Mouse (Mus musculus) adrenal gland, postnatal 10 days (tissue): ENCODE results near the gene Ggt5. TPM values are rescaled to one million over a fixed set of nuclear protein-coding genes. Genes with fewer than 3 reads are reported as not detected.

Source experiments
- DNase-seq: peaks from one replicate; pipeline ENCODE4 v3.0.0; 2021; ENCODE audit warnings: mixed read lengths
- total RNA-seq, 2 experiments: library from RNA; stranded (reverse); gene quantifications; 2 replicates each; pipeline ENCODE4 v1.2.3; 2021

The Ggt5 gene
- total RNA-seq, 2 experiments from 2014 or later = 7.3 to 8.3 TPM

DNA sequence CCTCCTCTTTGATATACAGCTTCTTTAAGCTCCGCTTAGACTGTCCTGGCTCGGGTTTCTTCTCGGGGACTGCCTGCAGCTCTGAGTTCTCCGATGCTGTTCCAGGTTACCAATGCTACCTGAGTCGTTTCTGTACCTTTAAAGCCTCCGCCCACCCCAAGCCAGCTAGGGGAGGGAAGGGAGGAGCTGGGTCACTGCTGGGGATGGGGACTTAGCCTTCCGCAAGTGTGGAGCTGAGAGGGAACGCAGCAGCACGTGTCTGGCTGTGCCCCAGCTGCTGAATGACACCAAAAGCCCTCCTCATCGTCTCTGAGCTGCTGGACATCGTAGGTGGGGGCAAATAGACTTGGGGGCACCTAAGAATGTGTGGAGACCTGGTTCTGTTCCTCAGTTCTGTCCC is 20.7 kb upstream of the Ggt5 start:
- DNase-seq = no peak

DNA sequence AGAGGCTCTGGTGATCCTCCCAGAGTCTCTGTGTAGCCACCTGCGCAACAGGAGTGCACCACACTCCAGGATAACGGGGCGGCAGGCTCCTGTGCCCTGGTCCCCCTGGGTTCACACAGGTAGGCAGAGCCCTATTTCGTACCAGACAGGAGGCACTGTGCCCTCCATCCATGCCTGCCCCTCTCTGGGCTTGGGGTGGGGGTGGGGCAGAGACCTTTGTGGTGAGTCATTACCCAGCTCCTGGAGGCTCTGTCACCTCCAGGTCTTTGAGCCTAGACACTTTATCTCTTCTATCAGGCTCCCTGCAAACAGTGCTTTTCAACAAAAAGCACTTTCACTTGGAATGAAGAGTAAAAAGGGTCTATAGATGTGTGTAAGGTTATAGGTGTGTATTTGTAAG is 20.3 kb upstream of the Ggt5 start:
- DNase-seq = no peak

DNA sequence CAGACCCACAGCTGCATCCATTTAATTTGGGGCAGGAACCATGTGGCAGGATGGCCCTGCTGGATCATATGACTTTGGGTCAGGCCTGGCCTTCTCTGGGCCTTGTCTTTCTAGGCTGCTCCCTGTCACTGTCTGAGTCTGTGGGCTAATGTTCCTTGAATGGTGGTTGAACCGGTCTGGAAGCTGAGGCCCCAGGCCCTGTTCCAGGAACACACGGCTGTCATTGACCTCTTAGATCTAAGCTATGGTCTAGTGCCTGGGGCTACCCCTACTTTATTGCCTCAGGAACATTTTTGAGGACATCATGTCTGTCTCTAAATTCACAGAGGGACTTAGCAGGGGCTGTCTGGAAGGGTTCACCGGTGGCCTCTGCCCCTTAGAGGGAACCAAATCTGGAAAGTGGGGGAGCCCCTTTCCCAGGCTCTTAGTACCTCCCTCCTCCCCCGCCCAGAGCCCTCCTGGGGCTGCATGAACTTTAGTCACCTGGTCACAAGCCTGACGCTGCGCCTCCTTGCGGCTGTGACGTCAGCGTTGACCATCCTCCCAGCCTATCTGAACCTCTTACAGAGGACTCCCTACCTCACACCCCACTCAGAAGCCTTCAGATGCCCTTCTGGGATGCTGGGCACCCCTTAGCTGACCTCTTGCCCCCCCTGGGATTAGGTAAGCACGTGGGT is 18.0 kb upstream of the Ggt5 start:
- DNase-seq = no peak

DNA sequence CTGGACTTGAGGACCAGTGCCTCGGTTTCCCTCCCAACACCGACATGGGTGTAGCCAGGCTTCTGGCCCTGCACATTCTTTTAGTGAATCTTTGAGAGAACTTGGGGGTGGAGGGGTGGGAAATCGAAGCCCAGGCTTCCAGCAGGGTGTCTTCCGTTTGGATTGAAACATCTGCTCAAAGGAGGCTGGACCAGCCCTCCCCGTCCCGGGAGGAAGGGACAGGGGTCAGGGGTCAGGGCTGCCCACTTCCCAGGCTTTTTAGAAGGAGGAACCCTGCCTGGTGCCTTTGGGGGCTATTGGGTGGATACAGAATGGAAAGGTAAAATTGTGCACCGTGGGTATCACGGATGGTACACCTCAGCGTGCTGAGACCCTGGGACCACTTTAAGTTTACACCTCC is 17.2 kb upstream of the Ggt5 start:
- DNase-seq = no peak

DNA sequence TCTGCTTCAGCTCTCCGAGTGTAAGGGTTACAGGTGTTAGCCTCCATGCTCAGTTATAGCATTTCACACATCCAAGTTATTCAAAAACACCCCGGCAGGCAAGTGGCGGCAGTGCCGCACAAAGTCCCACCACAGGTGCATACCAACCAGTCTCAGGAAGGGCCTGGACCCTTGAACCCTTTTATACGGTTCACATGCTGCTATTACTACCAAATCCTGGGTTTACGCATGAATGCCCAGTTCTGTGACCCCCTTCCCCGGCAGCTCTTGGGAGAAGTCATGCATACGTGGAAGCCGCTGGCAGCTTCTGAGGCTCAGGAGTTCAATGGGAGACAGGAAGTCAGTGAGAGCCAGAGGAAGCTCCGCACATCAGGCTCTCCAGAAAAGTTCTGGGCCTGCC is 16.0 kb upstream of the Ggt5 start:
- no peak for DNase-seq

DNA sequence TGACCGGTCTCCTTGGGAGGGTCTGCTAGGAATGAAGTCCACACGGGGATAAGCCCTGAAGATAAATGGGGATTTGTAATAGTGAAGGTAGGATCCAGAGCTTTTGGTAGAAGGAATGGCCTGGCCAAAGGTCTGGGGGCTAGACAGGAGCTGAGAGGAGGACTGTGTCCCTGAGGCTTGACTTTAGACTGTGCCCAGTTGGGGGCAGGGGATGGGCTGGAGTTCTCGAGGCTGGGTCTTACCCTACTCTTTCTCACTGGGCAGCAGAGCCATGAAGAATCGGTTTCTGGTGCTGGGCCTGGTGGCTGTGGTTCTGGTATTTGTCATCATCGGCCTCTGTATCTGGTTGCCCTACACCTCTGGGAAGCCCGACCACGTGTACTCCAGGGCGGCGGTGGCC is 15.2 kb upstream of the Ggt5 start:
- no peak for DNase-seq

DNA sequence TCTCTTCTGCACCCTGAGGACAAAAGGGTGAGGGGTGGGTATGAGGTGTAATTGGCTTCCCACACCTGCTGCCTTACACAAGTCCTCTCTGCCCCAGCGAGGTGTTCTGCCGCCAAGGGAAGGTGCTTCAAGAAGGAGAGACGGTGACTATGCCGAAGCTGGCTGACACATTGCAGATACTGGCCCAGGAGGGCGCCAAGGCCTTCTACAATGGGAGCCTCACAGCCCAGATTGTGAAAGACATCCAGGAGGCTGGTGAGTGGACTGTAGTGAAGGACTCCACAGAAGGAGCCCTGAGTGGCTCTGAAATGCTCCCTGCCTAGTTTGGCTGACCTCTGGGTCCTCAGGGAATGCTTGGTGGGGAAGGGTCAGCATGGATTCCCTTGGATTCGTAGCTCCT is 10.0 kb upstream of the Ggt5 start:
- no peak for DNase-seq

DNA sequence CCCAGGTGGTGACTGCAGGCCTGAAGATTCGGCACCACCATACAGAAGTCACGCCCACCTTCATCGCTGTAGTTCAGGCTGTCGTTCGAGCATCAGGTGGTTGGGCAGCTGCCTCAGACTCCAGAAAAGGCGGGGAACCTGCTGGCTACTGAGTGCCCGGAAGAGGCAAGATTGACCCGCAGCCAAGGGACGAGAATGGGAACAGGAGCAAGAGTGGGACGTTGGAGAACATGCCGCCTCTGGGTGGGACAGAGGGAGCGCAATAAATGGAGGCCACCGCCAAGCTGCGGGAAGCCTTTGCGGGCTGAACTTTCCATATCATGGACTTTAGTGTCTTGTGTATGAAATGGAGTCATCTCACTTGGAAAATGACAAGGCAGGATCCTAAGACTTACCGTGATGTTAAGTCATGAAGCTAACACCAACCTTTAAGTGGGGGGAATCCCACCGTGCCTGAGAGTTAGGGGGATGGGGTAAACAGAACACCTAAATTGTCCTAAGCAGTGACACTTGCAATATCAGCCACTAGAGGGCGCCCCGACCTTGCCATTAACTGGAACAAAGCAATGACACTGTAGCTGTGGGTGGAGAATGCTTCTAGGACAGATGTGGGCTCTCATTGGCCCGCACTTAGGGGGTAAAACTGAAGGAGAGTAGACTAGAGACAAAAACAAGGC is 3.1 kb upstream of the Ggt5 start:
- peak; percentile 93 for DNase-seq

DNA sequence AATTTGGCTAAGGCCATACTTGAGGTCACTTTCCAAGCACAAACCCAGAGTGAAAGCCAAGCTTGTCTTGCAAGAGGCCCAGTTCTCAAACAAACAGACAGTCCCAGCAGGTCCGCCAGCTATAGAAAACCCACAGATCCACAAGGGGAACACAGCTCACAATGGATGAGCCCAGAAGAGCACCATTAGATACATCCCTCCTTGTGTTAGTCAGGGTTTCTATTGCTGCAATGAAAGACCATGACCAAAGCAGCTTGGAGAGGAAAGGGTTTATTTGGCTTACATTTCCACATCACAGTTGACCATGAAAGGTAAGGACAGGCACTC is 2.6 kb upstream of the Ggt5 start:
- DNase-seq = no peak

DNA sequence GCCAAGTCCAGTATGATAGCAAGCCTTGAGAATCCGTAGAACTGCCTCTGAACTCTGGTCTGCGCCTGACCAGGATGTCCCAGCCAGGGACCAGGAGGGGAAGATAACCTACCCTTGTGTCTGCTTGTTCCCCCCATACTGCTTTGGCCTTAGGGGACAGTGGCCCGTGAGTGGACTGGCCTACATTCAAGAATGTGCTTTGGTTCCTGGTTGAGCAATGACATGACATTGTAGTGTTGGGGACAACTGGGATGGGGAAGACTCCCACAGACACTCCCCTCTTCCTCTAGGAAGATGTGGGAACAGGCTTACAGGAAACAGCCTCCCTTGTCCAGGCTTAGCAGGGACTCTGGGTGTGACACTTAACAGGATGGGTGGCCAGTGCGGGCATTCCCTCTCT is 1.4 kb upstream of the Ggt5 start:
- no peak for DNase-seq

DNA sequence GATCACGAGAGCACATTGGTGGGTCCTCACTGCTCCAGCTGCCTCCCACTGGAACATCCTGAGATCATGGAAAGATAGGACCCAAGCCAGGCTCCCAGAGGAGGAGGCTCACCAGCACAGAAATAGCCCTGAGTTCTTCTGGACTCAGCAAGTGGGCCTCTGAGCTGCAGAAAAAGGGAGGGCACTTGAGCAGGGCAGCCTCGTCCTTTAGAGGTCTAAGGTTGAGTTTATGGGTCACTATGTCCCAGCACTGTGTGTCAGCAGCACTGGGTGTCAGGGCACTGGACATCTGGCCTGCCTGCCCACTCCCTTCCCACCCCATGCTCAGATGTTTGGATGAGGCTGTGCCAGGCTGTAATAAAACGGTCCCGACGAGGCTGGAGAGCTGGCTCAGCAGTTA is 804 bp upstream of the Ggt5 start:
- no peak for DNase-seq

DNA sequence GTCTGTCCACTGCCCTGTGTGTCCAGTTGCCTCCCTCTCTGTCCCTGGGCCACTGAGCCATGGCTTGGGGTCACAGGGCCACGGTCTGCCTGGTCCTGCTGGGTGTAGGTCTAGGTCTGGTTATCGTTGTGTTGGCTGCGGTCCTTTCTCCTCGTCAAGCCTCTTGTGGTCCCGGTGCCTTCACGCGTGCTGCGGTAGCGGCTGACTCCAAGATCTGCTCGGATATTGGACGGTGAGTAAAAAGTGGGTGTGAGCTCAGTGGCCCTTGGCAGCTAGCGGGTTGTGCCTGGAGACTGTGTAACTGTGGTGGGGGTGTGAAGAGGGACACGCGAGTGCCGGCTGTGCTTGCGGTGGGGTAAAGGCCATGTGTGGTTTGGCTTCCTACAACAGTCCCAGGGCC is 511 bp downstream of the Ggt5 start:
- peak; percentile 42 for DNase-seq

DNA sequence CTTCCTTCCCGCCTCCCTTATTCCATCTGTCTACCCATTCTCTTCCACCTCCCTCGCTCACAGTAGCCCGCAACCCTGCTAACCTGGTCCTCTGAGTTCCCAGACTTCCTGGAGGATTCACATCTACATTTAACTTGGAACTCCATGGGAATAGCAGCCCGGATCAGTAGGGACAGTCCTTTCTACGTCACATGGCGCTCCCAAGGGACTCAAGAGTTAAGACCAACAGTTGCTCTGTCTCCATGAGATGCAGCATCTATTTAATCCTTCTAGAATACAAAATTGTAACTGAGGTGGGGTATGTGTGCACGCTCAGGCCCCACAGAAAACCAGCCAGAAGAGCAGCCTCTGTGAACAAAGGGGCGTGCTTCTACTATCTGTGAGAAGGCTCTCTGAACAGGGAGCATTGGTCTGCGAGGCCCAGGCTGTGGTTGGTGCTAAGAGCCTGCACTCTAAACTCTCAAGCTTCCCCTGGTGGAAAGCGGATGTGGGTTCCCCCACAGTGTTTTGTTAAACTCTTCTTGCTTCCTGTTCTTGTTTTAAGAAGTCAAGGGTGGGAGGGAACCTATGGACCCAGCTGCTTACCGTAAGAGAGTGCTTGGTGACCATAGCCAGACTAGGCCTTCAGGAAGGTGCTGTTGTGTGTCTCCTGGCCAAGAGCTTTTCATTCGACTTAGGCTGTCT is 2.2 kb downstream of the Ggt5 start:
- DNase-seq = no peak

DNA sequence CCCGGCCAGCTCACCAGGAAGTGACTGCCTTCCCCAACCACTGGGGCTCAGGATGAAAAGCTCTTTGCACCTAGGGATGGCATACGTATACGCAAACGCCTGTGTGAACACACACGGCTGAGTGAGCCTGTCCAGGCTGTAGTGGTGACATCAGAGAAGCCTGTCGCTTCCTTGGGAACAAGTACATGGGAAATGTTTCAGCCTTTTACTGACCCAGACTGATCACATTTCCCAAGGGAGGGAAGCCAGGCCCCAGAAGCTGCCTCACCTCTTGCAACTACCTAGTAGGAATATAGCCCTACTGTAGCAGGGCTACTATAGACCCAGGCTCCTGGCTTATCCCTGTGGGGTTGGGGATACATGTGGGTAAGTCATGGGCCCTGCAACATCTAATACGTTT is 3.4 kb downstream of the Ggt5 start:
- no peak for DNase-seq

DNA sequence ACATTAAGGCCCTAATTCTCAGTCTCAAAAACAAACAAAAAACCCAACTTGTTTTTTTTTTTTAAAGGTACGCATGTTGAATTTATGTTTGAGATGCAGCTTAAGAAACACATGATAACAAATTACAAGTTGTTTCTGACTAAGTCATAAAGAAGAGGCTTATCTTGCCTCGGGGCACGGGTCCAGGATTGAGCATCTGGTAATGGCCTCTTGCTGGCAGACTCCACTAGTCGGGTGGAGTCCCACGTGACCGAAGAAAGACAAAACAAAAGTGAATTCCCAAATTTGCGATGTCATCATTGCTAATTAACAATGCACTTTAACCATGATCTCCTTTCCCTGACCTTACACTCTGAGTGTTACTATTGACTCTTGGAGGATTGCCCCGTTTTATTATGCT is 6.8 kb downstream of the Ggt5 start:
- DNase-seq = peak; percentile 68

DNA sequence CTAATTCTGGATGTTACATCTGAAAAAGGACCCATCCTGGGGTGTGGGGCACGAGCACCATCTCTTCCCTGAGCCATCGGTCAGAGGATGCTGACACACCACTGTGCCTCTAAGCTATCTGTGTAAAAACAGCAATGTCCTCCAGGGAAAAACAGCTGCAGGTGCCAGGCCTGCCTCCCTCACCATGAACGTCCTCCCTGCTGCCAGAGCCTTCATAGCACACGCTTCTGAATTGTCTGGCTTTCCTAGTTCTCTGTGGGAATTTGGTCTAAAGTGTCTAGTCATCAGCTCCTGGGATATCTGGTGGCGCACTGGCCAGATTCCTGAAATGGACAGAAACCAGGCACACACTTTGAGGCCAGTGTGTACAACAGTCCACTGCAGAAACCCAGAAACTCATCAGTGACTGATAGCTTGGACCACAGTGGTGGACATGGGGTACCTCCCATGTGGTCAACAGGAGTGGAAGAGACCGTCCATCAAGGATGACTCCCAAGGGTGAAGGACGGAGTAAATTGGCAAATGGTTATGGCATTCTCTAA is 11.1 kb downstream of the Ggt5 start:
- no peak for DNase-seq

DNA sequence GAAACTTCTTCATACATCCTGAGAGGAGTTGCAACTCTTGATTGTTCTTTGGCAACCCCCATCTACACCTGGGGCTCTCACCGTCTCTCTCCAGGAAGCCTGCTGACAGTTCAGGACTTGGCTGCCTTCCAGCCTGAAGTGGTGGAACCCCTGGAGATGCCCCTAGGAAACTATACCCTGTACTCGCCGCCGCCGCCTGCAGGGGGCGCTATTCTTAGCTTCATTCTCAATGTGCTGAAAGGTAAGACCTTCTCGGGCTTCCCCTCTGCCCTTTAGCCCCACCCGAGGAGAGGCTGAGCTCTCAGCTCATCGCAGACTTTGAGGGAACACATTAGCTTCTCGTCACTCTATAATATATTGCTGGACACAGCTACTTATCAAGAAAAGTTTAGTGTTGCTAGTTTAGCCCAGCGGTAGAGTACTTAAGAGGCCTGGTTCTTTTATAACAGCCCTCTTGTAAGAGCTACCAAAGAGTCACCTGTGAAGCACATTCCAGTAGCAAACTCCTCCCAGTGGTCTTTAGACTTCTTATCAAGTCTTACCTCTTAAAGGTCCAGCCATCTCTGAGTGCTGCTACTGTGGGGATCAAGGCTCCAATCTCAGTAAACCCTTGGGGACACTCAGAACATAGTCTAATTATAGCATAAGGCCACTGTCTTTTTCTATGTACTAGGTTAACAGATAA is 16.2 kb downstream of the Ggt5 start:
- DNase-seq = no peak

DNA sequence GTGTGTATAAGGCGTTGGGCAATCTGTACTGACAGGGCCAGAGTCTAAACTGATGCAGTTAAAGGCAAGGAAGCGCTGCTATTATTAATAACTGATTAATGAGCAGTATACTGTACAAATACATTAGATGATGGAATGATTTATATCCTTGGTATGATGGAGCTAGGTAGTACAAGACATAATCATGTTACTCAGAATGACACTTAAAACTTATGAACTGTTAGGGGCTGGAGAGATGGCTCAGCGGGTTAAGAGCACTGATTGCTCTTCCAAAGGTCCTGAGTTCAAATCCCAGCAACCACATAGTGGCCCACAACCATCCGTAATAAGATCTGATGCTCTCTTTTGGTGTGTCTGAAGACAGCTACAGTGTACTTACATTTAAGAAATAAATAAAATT is 18.1 kb downstream of the Ggt5 start:
- DNase-seq = no peak

DNA sequence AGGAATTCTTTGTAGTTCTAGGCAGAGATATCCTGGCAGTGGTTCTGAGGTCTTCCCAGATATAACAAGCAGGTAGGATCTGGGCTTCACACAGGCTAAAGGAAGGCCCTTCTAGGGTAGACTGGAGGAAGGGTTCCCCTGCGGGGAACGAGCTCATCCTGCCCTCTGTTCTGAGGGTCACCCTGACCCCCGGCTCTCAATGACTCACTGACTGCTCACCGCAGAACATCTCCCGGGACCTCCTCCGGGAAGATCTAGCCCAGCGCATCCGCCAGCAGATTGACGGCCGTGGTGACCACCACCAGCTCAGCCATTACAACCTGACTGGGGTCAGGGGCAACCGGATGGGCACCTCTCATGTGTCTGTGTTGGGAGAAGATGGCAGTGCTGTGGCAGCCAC is 19.8 kb downstream of the Ggt5 start:
- no peak for DNase-seq

DNA sequence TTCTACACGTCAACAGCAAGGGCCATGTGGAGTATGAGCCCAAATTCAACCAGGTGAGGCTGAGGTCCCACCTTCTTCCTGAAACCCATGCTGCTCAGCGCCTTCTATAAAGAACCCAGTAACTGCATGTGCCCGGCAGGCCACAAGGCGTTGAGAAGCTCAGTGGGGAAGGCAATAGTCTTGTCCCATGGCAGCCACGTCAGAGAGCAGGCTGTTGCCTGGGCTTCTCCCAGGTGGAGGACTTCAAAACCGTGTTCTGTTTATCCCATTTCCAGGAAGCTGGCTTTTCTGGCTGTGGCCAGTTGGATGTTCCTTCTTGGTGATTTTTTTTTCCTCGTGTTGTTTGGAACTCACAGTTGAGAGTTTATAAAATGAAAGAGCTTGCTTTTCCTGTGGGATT is 21.3 kb downstream of the Ggt5 start:
- no peak for DNase-seq

DNA sequence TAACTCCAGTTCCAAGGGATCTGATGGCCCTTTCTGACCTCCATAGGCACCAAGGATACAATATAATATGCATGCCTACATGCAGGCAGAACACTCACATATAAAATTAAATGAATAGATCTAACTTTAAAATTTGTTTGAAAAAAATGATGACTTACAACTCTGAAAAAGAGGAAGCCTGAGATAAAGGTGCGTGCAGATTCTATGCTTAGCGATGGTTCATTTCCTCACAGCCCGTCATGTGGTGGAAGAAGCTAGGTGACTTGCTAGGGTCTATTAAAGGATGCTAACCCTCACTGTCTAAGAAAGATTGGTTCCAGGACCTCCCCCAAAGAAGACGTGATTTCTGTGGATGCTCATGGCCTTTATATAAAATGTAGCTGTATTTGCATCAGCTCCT is 26.9 kb downstream of the Ggt5 start:
- no peak for DNase-seq

DNA sequence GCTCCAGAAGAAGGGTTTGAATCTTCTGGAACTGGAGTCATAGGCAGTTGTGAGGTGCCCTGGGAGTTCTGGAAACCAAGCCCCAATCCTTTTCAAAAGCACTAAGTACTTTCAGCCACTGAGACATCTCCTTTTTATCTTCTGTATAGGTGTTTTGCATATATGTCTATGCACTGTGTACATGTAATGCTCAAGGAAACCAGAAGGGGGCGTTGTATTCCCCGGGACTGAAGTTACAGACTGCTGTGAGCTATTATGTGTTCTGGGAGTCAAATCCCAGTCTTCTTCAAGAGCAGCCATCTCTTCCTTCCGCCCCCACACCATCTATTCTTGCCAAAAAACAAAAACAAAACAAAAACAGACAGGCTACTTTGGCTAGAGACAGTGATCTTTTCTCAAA is 31.7 kb downstream of the Ggt5 start:
- DNase-seq = no peak

DNA sequence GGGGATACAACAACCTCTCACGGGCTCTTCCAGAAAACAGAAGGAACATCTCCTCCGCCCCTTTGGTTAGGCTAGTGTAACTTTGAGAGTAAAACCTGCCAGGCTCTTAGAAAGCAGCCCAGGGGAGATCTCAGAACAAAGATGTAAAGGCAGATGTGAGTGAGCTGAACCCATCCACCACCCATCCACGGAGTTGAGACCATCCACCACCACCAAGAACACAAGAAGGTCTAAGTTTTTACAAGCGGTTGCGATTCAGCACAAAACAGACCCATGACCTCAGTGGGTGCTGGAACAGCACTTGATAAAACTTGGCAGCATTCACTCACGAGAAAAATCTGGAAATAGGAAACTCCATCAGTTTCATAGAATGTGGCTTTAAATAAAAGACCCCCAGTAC is 36.8 kb downstream of the Ggt5 start:
- no peak for DNase-seq
